Comparison of ENCODE assay signal across 8 mouse cellular contexts in genomic region chr2:27507562-27507961, GRCm38 (mm10). TPM values are rescaled to one million over a fixed set of nuclear protein-coding genes. Genes with fewer than 3 reads are reported as not detected.
DNase-seq lines count a peak whose midpoint lies in the region; ATAC-seq lines count a peak whose summit lies in the region.

Gene Brd3 (minus strand): TSS chr2:27507662.

- peaks cover 16% of the 10 kb centered on the region for H3K4me1 ChIP-seq in kidney, embryonic 16.5 days (ENCODE audit: insufficient read depth, low read length)
- 0 out of 2 replicates have a peak, but pooled peaks cover 19% of the 10 kb centered on the region for H3K4me1 ChIP-seq in intestine, embryonic 15.5 days (replicated peaks)

- no peak for DNase-seq in kidney, postnatal 10 days
- no peak for DNase-seq in adrenal gland, postnatal 36 days
- DNase-seq in gastrocnemius, postnatal 25 days: no peak
- DNase-seq in ovary, postnatal 14 days (ENCODE audit: low spot score): no peak
- DNase-seq in kidney, adult 18-20 months: no peak

- no peak within 1 kb of the TSS for H3K27ac ChIP-seq in kidney, embryonic 16.5 days (ENCODE audit: low read length)
- H3K27ac ChIP-seq in intestine, embryonic 15.5 days: no peak within 1 kb of the TSS

- H3K27me3 ChIP-seq in kidney, embryonic 16.5 days (ENCODE audit: insufficient read depth, low read length): no peaks in the 10 kb centered on the region
- no peaks in the 10 kb centered on the region for H3K27me3 ChIP-seq in intestine, embryonic 15.5 days (replicated peaks)

- WGBS in kidney, embryonic 16.5 days: 65% methylated on average over 4 of the region's 4 CpGs
- 78% methylated on average over 4 of the region's 4 CpGs for WGBS in intestine, embryonic 15.5 days

- H3K36me3 ChIP-seq in kidney, embryonic 16.5 days (ENCODE audit: insufficient read depth, low read length): no peaks in the 10 kb centered on the region
- no peaks in the 10 kb centered on the region for H3K36me3 ChIP-seq in intestine, embryonic 15.5 days

- H3K9ac ChIP-seq in kidney, embryonic 16.5 days (replicated peaks; ENCODE audit: low read length): no peak within 1 kb of the TSS
- no peak within 1 kb of the TSS for H3K9ac ChIP-seq in intestine, embryonic 15.5 days

- no peak within 1 kb of the TSS for H3K4me3 ChIP-seq in kidney, embryonic 16.5 days (ENCODE audit: low read length)
- no peak within 1 kb of the TSS for H3K4me3 ChIP-seq in intestine, embryonic 15.5 days (replicated peaks)

- H3K4me2 ChIP-seq in kidney, embryonic 16.5 days (replicated peaks; ENCODE audit: low read depth, low read length): no peak within 1 kb of the TSS
- no peak within 1 kb of the TSS for H3K4me2 ChIP-seq in intestine, embryonic 15.5 days (replicated peaks)

- H3K9me3 ChIP-seq in kidney, embryonic 16.5 days (ENCODE audit: low read length): no peaks in the 10 kb centered on the region
- no peaks in the 10 kb centered on the region for H3K9me3 ChIP-seq in intestine, embryonic 15.5 days

- ATAC-seq in kidney, embryonic 16.5 days (ENCODE audit: low FRiP score, low TSS enrichment): no peak
- no peak for ATAC-seq in intestine, embryonic 15.5 days
- no peak for ATAC-seq in megakaryocyte-erythroid progenitor cell, adult 5-6 weeks (replicated peaks; ENCODE audit: low FRiP score, low TSS enrichment, poor library complexity, severe bottlenecking)

RNA-seq across cellular contexts. Expression of gene Brd3, which starts in this region (rescaled TPM):
- polyA plus RNA-seq in kidney, embryonic 16.5 days (2015; fragmentation: Nextera tagmentation; extraction: Ambion mirVana): 103 and 117 TPM in 2 replicates
- 10 to 100 TPM; 64.5 to 78.6 TPM for total RNA-seq in adrenal gland, postnatal 36 days (2021)
- total RNA-seq in gastrocnemius, postnatal 25 days (2021): 10 to 100 TPM; 20.5 to 25.1 TPM
- polyA plus RNA-seq in intestine, embryonic 15.5 days (2015; fragmentation: Nextera tagmentation; extraction: Ambion mirVana): 85.7 and 91.2 TPM in 2 replicates
- 57.9 and 68.7 TPM in 2 replicates for total RNA-seq in megakaryocyte-erythroid progenitor cell, adult 5-6 weeks (2014; fragmentation: Nextera tagmentation)
- 23.5 and 40.9 TPM in 2 replicates for total RNA-seq in megakaryocyte-erythroid progenitor cell, adult 5-6 weeks (2017)
